Mouse (Mus musculus) midbrain, embryonic 13.5 days (tissue): ENCODE data around the gene Hbb-bh1. TPM values are rescaled to one million over a fixed set of nuclear protein-coding genes. Genes with fewer than 3 reads are reported as not detected.

Experiments
- ATAC-seq: fragments of 200-750 bp; cut with Nextera tagmentation; 2 replicates; pipeline ENCODE4 v1.8.0; 2017; ENCODE audit warnings: mild to moderate bottlenecking, moderate TSS enrichment, moderate library complexity
- H3K27ac ChIP-seq: fragments of 300-500 bp; sonication (generic); 2 replicates; pipeline ENCODE4 v1.5.1; 2015; ENCODE audit warnings: inconsistent platforms, mild to moderate bottlenecking, moderate library complexity
- H3K27me3 ChIP-seq: fragments of 300-500 bp; sonication (generic); 2 replicates; pipeline ENCODE4 v1.6.1; 2015; ENCODE audit warnings: mild to moderate bottlenecking, inconsistent platforms
- H3K36me3 ChIP-seq: fragments of 300-500 bp; sonication (generic); 2 replicates; pipeline ENCODE4 v1.6.1; 2015; ENCODE audit warnings: mild to moderate bottlenecking, inconsistent platforms
- H3K4me1 ChIP-seq: fragments of 300-500 bp; sonication (generic); replicated peaks from 2 replicates; pipeline ENCODE4 v1.6.1; 2015; ENCODE audit warnings: inconsistent platforms
- H3K4me2 ChIP-seq: fragments of 300-500 bp; sonication (generic); replicated peaks from 2 replicates; pipeline ENCODE4 v1.6.1; 2015; ENCODE audit warnings: moderate library complexity, mild to moderate bottlenecking, inconsistent platforms
- H3K4me3 ChIP-seq: fragments of 300-500 bp; sonication (generic); replicated peaks from 2 replicates; pipeline ENCODE4 v1.5.1; 2015; ENCODE audit warnings: mild to moderate bottlenecking, inconsistent platforms
- H3K9ac ChIP-seq: fragments of 300-500 bp; sonication (generic); replicated peaks from 2 replicates; pipeline ENCODE4 v1.6.1; 2015; ENCODE audit warnings: mild to moderate bottlenecking, inconsistent platforms
- H3K9me3 ChIP-seq: fragments of 300-500 bp; sonication (generic); 2 replicates; pipeline ENCODE4 v1.6.1; 2016; ENCODE audit warnings: mild to moderate bottlenecking, inconsistent platforms
- WGBS: fragments of 180-500 bp; shearing (Covaris S2); methylation state at CpG from one replicate; pipeline ENCODE4 v1.1.7; 2015; 5-methylcytosine and 5-hydroxymethylcytosine counted together
- polyA plus RNA-seq: library from polyadenylated mRNA; unstranded; fragments of >200 nt; fragmentation: Nextera tagmentation; extraction: Ambion mirVana; gene quantifications from 2 replicates; pipeline ENCODE4 v1.2.1, GENCODE M21; 2015

Hbb-bh1 gene
- polyA plus RNA-seq = 37.1 and 47.9 TPM in 2 replicates

DNA sequence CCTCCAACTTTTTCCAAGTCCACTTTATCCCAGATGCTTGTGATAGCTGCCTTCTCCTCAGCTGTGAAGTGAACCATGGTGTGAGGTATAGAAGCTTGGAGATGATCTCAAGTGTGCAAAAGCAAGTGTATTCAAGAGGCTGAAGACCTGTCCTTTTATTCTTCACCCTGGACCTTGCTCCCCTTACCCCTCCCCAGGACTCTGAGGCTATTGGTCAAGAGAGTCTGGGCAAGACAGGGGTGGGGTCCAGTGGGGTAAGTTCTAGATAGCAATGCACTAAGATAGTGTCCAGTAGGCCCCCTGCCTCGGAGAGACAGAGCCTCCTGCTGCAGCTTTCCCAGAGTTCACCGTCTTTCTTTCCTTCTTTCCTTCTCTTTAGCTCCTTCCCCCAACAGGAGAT, at the start of gene Hbb-bh1:
TSS of gene Hbb-bh1 (minus strand) at position 131 of the 400 bp plus-strand sequence.
- H3K4me3 ChIP-seq = no peak within 1 kb of the TSS
- no peaks in the 10 kb centered on the region for H3K36me3 ChIP-seq
- ATAC-seq = no peak
- WGBS = 75% methylated on average over 2 of the region's 2 CpGs
- no peak within 1 kb of the TSS for H3K4me2 ChIP-seq
- H3K27ac ChIP-seq = no peak within 1 kb of the TSS
- no peak within 1 kb of the TSS for H3K9ac ChIP-seq
- H3K9me3 ChIP-seq = no peaks in the 10 kb centered on the region
- H3K4me1 ChIP-seq = no peaks in the 10 kb centered on the region
- no peaks in the 10 kb centered on the region for H3K27me3 ChIP-seq

DNA sequence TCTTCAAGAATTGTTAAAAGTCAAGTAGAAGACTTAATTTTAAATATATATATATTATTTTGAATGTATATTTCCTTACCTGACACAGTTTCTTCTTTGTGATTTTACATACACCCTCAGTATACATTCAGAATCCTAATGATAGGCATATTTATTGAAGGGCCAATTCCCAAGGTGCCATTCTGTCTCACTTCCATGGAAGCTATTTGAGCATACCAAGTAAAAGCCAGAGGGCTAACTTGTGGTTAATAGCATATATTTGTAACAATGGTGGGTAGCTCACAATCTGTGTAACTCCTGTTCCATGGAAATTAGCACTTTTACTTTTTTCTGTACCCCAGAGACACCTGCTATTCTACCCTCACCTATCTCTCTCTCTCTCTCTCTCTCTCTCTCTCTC, 43.2 kb upstream of the Hbb-bh1 start, which contains the start of gene Olfr66:
TSS of gene Olfr66 (minus strand) at position 101 of the 400 bp plus-strand sequence.
- no peaks in the 10 kb centered on the region for H3K36me3 ChIP-seq
- ATAC-seq = no peak

DNA sequence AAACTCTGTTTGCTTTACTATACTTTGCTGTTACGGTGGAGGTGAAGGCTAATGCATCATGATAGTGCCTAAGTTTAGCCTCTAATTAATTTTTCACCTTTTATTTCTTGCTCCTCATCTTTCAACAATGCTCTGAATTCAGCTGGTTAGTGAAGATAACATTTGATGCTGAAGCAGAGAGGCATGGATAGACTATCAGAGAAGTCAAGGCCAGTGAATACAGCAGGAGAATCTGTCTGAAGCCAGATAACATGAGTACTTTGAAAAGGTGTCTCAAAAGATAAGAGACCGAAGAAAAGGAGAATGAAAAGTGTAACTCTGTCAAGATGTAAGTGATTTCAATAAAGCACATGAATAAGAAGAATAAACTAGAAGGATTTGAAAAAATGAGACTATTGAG, 34.1 kb upstream of the Hbb-bh1 start:
- Histone ChIP-seq H3K36me3 (no peaks in the 10 kb centered on the region), H3K27me3 (no peaks in the 10 kb centered on the region), H3K4me1 (no peaks in the 10 kb centered on the region), H3K9me3 (no peaks in the 10 kb centered on the region), H3K4me2 (no peak overlapping the region), H3K4me3 (no peak overlapping the region), H3K27ac (no peak overlapping the region), H3K9ac (no peak overlapping the region)
- WGBS = 84% methylated on average over 2 of the region's 2 CpGs
- ATAC-seq = no peak

More for the DNA sequence above, 43.2 kb upstream of the Hbb-bh1 start, which contains the start of gene Olfr66:
- H3K4me3 ChIP-seq = no peak within 1 kb of the TSS
- no peak within 1 kb of the TSS for H3K9ac ChIP-seq
- H3K4me1 ChIP-seq = no peaks in the 10 kb centered on the region
- H3K4me2 ChIP-seq = no peak within 1 kb of the TSS
- no peaks in the 10 kb centered on the region for H3K27me3 ChIP-seq
- no peak within 1 kb of the TSS for H3K27ac ChIP-seq
- no peaks in the 10 kb centered on the region for H3K9me3 ChIP-seq

DNA sequence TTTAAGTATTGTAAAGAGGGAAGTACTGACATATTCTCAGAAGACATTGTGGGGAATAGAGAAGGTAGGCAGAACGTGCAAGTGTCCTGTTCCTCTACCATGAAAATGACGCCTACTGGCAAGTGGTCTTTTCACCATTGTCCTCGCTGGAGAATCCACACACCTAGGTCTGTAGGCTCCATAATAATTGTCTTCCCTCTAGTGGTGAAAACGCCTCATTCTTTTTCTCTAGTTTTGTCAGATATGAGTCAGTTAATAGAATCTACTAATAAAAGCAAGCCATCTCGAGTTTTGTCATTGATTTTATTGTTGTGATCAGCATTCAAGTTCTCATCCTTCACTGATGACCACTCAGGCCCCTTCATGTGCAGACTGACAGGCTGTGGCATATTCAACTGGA, 31.5 kb upstream of the Hbb-bh1 start:
- Histone ChIP-seq H3K27me3 (no peaks in the 10 kb centered on the region), H3K27ac (no peak overlapping the region), H3K9me3 (no peaks in the 10 kb centered on the region), H3K36me3 (no peaks in the 10 kb centered on the region), H3K9ac (no peak overlapping the region), H3K4me3 (no peak overlapping the region), H3K4me1 (no peaks in the 10 kb centered on the region), H3K4me2 (no peak overlapping the region)
- no peak for ATAC-seq
- WGBS = 53% methylated on average over 5 of the region's 5 CpGs

DNA sequence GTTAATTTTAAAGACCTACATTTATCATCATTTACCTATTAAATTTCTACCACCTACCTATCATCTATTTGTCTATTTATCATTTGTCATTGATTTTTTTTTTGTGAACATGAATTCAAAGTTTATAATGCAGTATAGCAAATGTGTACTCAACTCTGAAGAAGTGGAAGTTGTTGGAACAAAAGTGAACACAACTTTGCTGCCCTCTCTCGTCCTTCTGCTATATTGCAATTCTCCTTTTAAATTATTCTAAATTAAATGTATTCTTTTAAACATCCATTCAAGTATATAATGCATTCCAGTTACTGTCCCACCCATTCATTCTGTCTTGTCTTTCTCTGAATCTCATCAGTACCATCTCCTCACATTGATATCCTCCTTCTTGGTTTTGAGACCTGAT, 30.1 kb upstream of the Hbb-bh1 start:
- H3K27ac ChIP-seq = no peak overlapping the region
- no peaks in the 10 kb centered on the region for H3K9me3 ChIP-seq
- H3K36me3 ChIP-seq = no peaks in the 10 kb centered on the region
- H3K4me1 ChIP-seq = no peaks in the 10 kb centered on the region
- H3K4me2 ChIP-seq = no peak overlapping the region
- 13% methylated on average over 1 of the region's 1 CpGs for WGBS
- H3K27me3 ChIP-seq = no peaks in the 10 kb centered on the region
- H3K9ac ChIP-seq = no peak overlapping the region
- ATAC-seq = no peak
- no peak overlapping the region for H3K4me3 ChIP-seq

DNA sequence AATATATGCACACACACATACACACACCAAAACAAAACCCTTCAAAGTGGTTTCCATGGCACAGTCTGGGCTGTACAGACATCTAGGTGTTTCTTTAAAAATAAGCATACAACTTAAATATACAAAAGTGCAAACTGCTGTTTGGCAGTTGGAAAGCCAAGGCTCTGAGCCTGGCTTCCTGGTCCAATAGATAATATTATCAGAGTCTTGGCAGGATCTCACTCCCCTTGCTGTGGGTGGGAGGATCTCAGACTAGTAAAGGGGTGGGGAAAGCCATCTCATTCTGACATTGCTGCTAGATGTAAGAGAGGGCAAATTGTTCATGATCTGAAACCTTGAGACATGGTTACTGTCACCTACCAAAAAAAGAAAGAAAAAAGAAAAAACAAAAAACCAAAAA, 27.7 kb upstream of the Hbb-bh1 start:
- Histone ChIP-seq H3K27me3 (no peaks in the 10 kb centered on the region), H3K4me2 (no peak overlapping the region), H3K4me1 (no peaks in the 10 kb centered on the region), H3K9me3 (no peaks in the 10 kb centered on the region; the same call in 1 of the 2 replicates), H3K36me3 (no peaks in the 10 kb centered on the region), H3K27ac (no peak overlapping the region), H3K9ac (no peak overlapping the region), H3K4me3 (no peak overlapping the region)
- ATAC-seq = no peak

DNA sequence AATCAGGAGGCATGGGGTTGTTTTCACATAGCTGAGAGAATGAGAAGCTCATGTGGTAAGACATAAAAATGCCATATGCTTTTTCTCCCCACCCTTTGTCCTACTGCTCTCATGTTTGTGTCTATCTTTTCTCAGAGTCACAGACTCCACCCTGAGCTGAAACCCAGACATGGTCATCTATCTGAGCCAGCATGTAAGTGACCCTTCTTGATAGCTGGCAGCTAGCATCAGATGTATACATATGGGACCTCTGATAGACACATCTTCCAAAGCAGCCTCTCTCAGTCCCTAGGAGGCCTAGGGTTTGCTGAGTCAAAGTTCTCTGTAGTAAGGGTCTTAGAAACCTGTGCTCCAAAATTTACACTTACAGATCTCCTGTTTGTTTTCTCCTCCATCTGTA, 22.8 kb upstream of the Hbb-bh1 start:
- Histone ChIP-seq H3K27ac (no peak overlapping the region), H3K9ac (no peak overlapping the region), H3K4me1 (no peaks in the 10 kb centered on the region), H3K9me3 (no peaks in the 10 kb centered on the region; the same call in 1 of the 2 replicates), H3K36me3 (no peaks in the 10 kb centered on the region), H3K4me3 (no peak overlapping the region), H3K4me2 (no peak overlapping the region), H3K27me3 (no peaks in the 10 kb centered on the region)
- ATAC-seq = no peak

DNA sequence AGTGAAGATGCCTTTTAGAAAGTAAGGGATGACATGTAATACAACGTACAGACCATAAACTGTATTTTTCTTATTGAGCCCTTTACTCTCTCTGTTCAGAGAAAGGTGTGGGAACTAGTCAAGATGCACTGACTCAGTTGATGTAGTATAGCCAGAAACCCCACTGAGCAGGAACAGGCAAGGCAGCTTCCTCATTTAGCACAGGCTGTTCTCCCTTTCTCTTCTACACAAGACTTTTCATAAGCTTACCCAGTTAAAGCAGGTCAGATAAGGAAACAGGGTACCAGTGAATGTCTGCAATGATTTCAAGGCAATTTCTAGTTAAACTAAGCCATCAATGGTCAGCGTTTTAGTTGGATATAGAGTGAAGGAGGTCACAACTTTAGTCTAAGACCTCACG, 18.6 kb upstream of the Hbb-bh1 start:
- no peak overlapping the region for H3K27ac ChIP-seq
- 80% methylated on average over 3 of the region's 3 CpGs for WGBS
- H3K4me2 ChIP-seq = no peak overlapping the region
- no peak for ATAC-seq
- H3K36me3 ChIP-seq = no peaks in the 10 kb centered on the region
- no peak overlapping the region for H3K4me3 ChIP-seq
- no peak overlapping the region for H3K9ac ChIP-seq
- no peaks in the 10 kb centered on the region for H3K4me1 ChIP-seq
- no peaks in the 10 kb centered on the region for H3K9me3 ChIP-seq
- no peaks in the 10 kb centered on the region for H3K27me3 ChIP-seq

DNA sequence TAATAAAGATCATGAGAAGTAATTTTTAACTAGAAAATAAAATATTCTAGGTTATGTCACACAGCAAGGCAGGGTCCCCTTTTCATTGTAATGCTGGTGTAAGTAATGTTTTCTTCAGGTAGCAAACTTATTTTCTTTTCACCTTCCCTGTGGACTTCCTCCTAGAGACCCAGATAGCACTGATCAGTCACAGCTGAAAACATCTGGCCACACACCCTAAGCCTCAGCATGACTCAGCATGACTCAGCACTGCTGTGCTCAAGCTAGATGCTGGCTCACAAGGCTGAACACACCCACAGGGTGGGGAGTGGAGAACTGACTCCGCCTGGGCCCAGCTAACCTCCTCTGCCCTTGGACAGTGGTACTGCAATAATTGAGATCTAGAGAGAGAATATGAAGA, 17.9 kb upstream of the Hbb-bh1 start:
- ATAC-seq = no peak
- 75% methylated on average over 1 of the region's 1 CpGs for WGBS
- H3K4me2 ChIP-seq = no peak overlapping the region
- H3K9ac ChIP-seq = no peak overlapping the region
- H3K36me3 ChIP-seq = no peaks in the 10 kb centered on the region
- H3K27me3 ChIP-seq = no peaks in the 10 kb centered on the region
- no peak overlapping the region for H3K4me3 ChIP-seq
- H3K4me1 ChIP-seq = no peaks in the 10 kb centered on the region
- no peaks in the 10 kb centered on the region for H3K9me3 ChIP-seq
- no peak overlapping the region for H3K27ac ChIP-seq

DNA sequence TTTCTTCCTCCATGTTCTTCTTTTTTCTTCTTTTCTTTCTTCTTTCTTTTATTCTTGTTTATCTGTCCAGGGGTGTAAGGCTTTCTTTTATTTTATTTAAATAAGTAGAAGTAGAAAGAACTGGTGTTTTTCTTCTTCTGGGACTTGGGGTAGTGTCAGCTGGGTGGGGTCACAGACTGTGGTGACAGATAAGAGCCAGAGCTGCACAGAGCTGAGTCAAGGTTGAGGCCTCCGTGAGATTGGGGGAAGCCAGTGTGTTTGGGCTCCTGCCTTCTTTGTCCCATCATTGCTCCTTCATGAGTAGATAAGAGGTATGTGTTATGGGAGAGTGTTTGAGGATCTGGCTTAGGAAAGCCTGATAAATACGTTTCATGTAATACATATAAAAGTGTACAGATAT, 16.1 kb upstream of the Hbb-bh1 start:
- H3K9me3 ChIP-seq = no peaks in the 10 kb centered on the region
- WGBS = 79% methylated on average over 2 of the region's 2 CpGs
- H3K4me3 ChIP-seq = no peak overlapping the region
- H3K4me1 ChIP-seq = no peaks in the 10 kb centered on the region
- no peaks in the 10 kb centered on the region for H3K36me3 ChIP-seq
- no peak overlapping the region for H3K27ac ChIP-seq
- no peak for ATAC-seq
- no peak overlapping the region for H3K9ac ChIP-seq
- no peaks in the 10 kb centered on the region for H3K27me3 ChIP-seq
- no peak overlapping the region for H3K4me2 ChIP-seq

DNA sequence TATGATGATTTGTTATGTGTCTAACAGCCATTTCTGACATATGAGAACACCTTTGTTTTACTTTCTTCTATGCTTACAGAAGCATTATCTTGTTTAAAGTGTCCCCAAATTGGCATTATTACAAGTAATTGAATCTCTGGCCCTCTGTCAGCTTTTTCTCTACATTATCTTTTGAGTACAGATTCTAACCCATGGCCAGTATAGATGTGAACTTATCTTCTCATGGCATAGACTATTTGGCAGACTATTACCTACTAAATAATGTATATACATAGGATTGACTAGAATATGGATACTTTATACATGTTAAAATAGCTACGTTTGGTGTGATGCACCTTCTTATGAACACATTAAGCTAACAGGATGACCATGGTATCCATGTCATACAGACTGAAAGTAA, 11.7 kb upstream of the Hbb-bh1 start:
- no peak for ATAC-seq
- Histone ChIP-seq H3K27ac (no peak overlapping the region), H3K9me3 (no peaks in the 10 kb centered on the region), H3K9ac (no peak overlapping the region), H3K4me3 (no peak overlapping the region), H3K4me1 (no peaks in the 10 kb centered on the region), H3K36me3 (no peaks in the 10 kb centered on the region), H3K4me2 (no peak overlapping the region), H3K27me3 (no peaks in the 10 kb centered on the region)
- 77% methylated on average over 1 of the region's 1 CpGs for WGBS

DNA sequence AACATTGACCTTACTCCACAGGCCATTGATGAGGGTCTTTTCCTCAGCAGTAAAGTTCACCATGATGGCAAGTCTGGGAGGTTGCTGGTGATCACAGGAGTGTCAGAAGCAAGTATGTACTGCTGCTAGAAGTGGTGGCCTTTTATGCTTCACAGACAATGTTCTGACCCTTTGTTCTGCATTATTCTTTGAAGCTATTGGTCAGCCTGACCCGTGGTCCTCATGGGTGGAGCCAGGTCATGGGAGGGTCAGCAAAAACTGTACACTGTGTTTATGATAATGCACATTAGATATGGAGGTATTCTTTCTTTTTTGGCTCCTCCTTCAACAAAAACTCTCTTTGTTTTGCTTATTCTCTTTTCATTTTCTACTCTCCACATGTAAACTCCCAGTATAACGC, 10.1 kb upstream of the Hbb-bh1 start, which contains the start of gene Hbb-y:
TSS of gene Hbb-y (minus strand) at position 127 of the 400 bp plus-strand sequence.
- 64% methylated on average over 2 of the region's 2 CpGs for WGBS
- Histone ChIP-seq H3K4me3 (no peak within 1 kb of the TSS), H3K4me2 (no peak within 1 kb of the TSS), H3K9ac (no peak within 1 kb of the TSS), H3K9me3 (no peaks in the 10 kb centered on the region), H3K27me3 (no peaks in the 10 kb centered on the region), H3K27ac (no peak within 1 kb of the TSS), H3K36me3 (no peaks in the 10 kb centered on the region), H3K4me1 (no peaks in the 10 kb centered on the region)
- no peak for ATAC-seq

DNA sequence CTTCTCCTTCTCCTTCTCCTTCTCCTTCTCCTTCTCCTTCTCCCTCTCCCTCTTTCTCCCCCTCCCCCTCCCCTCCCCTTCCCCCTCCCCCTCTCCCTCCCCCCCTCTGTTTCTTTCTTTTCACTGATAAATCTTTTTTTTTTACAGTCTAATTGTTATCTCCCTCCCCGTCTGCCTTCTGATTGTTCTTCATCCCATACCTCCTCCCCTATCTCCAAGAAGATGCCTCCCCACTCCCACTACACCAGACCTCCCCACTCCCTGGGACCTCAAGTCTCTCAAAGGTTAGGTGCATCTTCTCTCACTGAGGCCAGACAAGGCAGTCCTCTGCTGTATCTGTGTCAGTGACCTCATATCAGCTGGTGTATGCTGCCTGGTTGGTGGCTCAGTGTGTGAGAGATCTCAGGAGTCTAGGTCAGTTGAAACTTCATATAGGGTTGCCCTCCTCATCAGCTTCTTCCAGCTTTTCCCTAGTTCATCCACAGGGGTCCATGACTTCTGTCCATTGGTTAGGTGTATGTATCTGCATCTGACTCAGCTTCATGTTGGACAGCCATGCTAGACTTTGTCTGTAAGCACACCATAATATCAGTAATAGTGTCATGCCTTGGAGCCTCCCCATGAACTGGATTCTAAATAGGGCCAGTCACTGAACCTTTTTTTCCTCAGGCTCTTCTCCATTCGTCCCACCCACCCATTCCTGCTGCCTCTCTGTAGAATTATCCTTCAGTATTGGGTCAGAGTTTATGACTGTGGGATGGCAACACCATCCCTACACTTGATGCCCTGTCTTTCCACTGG, 1.8 kb upstream of the Hbb-bh1 start:
- no peak for ATAC-seq
- Histone ChIP-seq H3K9ac (no peak overlapping the region), H3K27me3 (no peaks in the 10 kb centered on the region), H3K4me1 (no peaks in the 10 kb centered on the region), H3K9me3 (no peaks in the 10 kb centered on the region), H3K36me3 (no peaks in the 10 kb centered on the region), H3K4me2 (no peak overlapping the region), H3K27ac (no peak overlapping the region), H3K4me3 (no peak overlapping the region)
- 66% methylated on average over 2 of the region's 2 CpGs for WGBS
